Mouse (Mus musculus) stomach, embryonic 16.5 days (tissue): ENCODE results near the gene Wnt9a. TPM values are rescaled to one million over a fixed set of nuclear protein-coding genes. Genes with fewer than 3 reads are reported as not detected.
"Not testable (repeated sequence)": the region's sequence is repeated elsewhere in the genome, so short reads cannot be mapped to it uniquely, and the experiment has no call there.

Experiments used
- ATAC-seq: fragments of 200-750 bp; cut with Nextera tagmentation; 2 replicates; pipeline ENCODE4 v1.8.0; 2017; ENCODE audit warnings: moderate number of reproducible peaks, moderate TSS enrichment; ENCODE audit not compliant: insufficient read depth, low FRiP score
- H3K27ac ChIP-seq: fragments of 300-500 bp; sonication (generic); 2 replicates; pipeline ENCODE4 v1.5.1; 2014; ENCODE audit warnings: low read length
- H3K27me3 ChIP-seq: fragments of 300-500 bp; sonication (generic); 2 replicates; pipeline ENCODE4 v1.6.1; 2014; ENCODE audit warnings: low read length, control low read depth, mixed read lengths; ENCODE audit not compliant: control insufficient read depth, insufficient read depth
- H3K36me3 ChIP-seq: fragments of 300-500 bp; sonication (generic); 2 replicates; pipeline ENCODE4 v1.6.1; 2014; ENCODE audit warnings: low read length; ENCODE audit not compliant: control insufficient read depth, insufficient read depth
- H3K4me1 ChIP-seq: fragments of 300-500 bp; sonication (generic); 2 replicates; pipeline ENCODE4 v1.6.1; 2014; ENCODE audit warnings: low read length, control low read depth, mixed read lengths; ENCODE audit not compliant: control insufficient read depth, insufficient read depth
- H3K4me2 ChIP-seq: fragments of 300-500 bp; sonication (generic); 2 replicates; pipeline ENCODE4 v1.6.1; 2014; ENCODE audit warnings: low read depth, low read length, mixed read lengths
- H3K4me3 ChIP-seq: fragments of 300-500 bp; sonication (generic); replicated peaks from 2 replicates; pipeline ENCODE4 v1.5.1; 2014; ENCODE audit warnings: mild to moderate bottlenecking, low read length
- H3K9ac ChIP-seq: fragments of 300-500 bp; sonication (generic); 2 replicates; pipeline ENCODE4 v1.6.1; 2014; ENCODE audit warnings: low read length
- H3K9me3 ChIP-seq: fragments of 300-500 bp; sonication (generic); replicated peaks from 2 replicates; pipeline ENCODE4 v1.6.1; 2016; ENCODE audit warnings: low read length, control low read depth; ENCODE audit not compliant: control insufficient read depth
- WGBS: fragments of 180-500 bp; shearing (Covaris S2); extraction: QIAGEN DNeasy Blood & Tissue Kit; methylation state at CpG from one replicate; pipeline ENCODE4 v1.1.7; 2014; 5-methylcytosine and 5-hydroxymethylcytosine counted together
- polyA plus RNA-seq: library from polyadenylated mRNA; unstranded; fragments of >200 nt; fragmentation: Nextera tagmentation; extraction: Ambion mirVana; gene quantifications from 2 replicates; pipeline ENCODE4 v1.2.1, GENCODE M21; 2015

The Wnt9a gene
- polyA plus RNA-seq, 1 experiment from 2014 or later, result 5.8 TPM

- peak overlapping the region; percentile 98 for H3K27ac ChIP-seq
- H3K27me3 ChIP-seq, result no peaks in the 10 kb centered on the region
- H3K4me2 ChIP-seq, result no peak overlapping the region
- H3K9ac ChIP-seq, result peak overlapping the region; percentile 61
- peaks cover 19% of the 10 kb centered on the region for H3K4me1 ChIP-seq
- H3K4me3 ChIP-seq, result no peak overlapping the region
- peak; percentile 79 for ATAC-seq
- no peaks in the 10 kb centered on the region for H3K9me3 ChIP-seq
- 27% methylated on average over 3 of the region's 3 CpGs for WGBS
- H3K36me3 ChIP-seq, result no peaks in the 10 kb centered on the region
These were observed 57.7 kb downstream of the Wnt9a start for GRCm38 (mm10) chr11:59364417-59364816.

DNA sequence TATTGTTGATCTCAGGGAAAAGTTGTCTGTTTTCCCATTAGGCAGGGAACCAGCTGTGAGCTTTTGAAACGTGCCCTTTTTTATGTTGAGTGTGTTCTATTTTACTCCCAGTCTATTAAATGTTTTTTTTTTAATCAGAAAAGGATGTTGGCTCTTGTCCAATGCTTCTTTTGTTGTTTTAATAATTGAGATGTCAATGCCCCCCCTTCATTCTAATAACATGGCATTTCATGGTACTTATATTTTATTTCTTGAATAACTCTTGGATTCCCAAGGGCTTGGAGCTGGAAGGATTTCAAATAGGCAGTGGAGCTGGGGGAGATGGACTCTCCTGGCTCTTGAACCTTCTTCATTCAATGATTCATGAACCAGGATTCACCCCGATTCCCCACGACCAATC is 59.3 kb downstream of the Wnt9a start:
- no peak overlapping the region for H3K9ac ChIP-seq
- no peaks in the 10 kb centered on the region for H3K27me3 ChIP-seq
- peak overlapping the region; percentile 98; the same call in 1 of the 2 replicates for H3K27ac ChIP-seq
- H3K4me2 ChIP-seq, result no peak overlapping the region
- ATAC-seq, result no peak
- H3K4me3 ChIP-seq, result no peak overlapping the region
- 71% methylated on average over 3 of the region's 3 CpGs for WGBS
- H3K4me1 ChIP-seq, result peaks cover 19% of the 10 kb centered on the region
- no peaks in the 10 kb centered on the region for H3K36me3 ChIP-seq
- no peaks in the 10 kb centered on the region for H3K9me3 ChIP-seq

DNA sequence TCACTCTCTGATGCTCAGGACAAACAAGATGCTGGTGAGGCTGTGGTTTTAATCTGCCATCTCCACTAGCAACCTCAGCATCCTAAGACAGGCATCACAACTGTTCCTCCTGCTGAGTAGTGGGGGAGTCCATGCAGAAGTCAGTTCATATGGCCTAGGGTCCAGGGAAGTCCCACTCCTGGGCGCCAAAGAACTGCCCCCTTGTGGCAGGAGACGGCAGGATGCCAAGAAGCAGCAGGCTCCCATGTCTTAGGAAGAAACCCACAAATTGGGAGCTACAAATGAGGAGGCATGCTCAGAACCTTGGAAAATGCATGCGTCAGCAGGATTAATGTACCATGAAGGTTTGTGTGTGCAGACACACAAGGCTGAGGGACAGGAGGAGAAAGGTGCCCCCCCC is 59.9 kb downstream of the Wnt9a start:
- Histone ChIP-seq H3K4me2 (no peak overlapping the region), H3K27ac (0 out of 2 replicates have a peak overlapping the region, but pooled peaks have one; percentile 28), H3K27me3 (no peaks in the 10 kb centered on the region), H3K4me3 (no peak overlapping the region), H3K4me1 (peaks cover 19% of the 10 kb centered on the region), H3K36me3 (no peaks in the 10 kb centered on the region), H3K9ac (no peak overlapping the region), H3K9me3 (no peaks in the 10 kb centered on the region)
- 24% methylated on average over 3 of the region's 3 CpGs for WGBS
- ATAC-seq, result no peak

- 76% methylated on average over 4 of the region's 4 CpGs for WGBS
- H3K36me3 ChIP-seq, ATAC-seq, H3K27ac ChIP-seq, H3K4me2 ChIP-seq, H3K4me3 ChIP-seq, H3K9ac ChIP-seq, H3K9me3 ChIP-seq, H3K27me3 ChIP-seq: not testable (repeated sequence)
- peaks cover 19% of the 10 kb centered on the region for H3K4me1 ChIP-seq
These were observed 61.2 kb downstream of the Wnt9a start for GRCm38 (mm10) chr11:59367955-59368354.

- H3K36me3 ChIP-seq, result no peaks in the 10 kb centered on the region
- 76% methylated on average over 11 of the region's 11 CpGs for WGBS
- H3K4me2 ChIP-seq, result no peak overlapping the region
- no peaks in the 10 kb centered on the region for H3K9me3 ChIP-seq
- peaks cover 8% of the 10 kb centered on the region; the same call in 1 of the 2 replicates for H3K4me1 ChIP-seq
- no peak for ATAC-seq
- H3K27me3 ChIP-seq, result no peaks in the 10 kb centered on the region
- no peak overlapping the region for H3K4me3 ChIP-seq
- H3K9ac ChIP-seq, result no peak overlapping the region
- H3K27ac ChIP-seq, result no peak overlapping the region
These were observed 63.1 kb downstream of the Wnt9a start for GRCm38 (mm10) chr11:59369848-59370247.

- ATAC-seq, result no peak
- Histone ChIP-seq H3K27me3 (no peaks in the 10 kb centered on the region), H3K36me3 (no peaks in the 10 kb centered on the region), H3K9me3 (no peaks in the 10 kb centered on the region), H3K9ac (no peak within 1 kb of the TSS), H3K4me2 (no peak within 1 kb of the TSS), H3K27ac (no peak within 1 kb of the TSS), H3K4me1 (no peaks in the 10 kb centered on the region), H3K4me3 (no peak within 1 kb of the TSS)
- 75% methylated on average over 16 of the region's 16 CpGs for WGBS
These were observed 68.7 kb downstream of the Wnt9a start, which contains the start of gene Prss38 for GRCm38 (mm10) chr11:59375475-59375874. Prss38 (minus strand) TSS chr11:59375657.

- WGBS, result 70% methylated on average over 3 of the region's 3 CpGs
- H3K4me3 ChIP-seq, result no peak overlapping the region
- no peak overlapping the region for H3K4me2 ChIP-seq
- H3K36me3 ChIP-seq, result no peaks in the 10 kb centered on the region
- H3K27ac ChIP-seq, result no peak overlapping the region
- no peaks in the 10 kb centered on the region for H3K27me3 ChIP-seq
- no peak for ATAC-seq
- no peak overlapping the region for H3K9ac ChIP-seq
- no peaks in the 10 kb centered on the region for H3K4me1 ChIP-seq
- H3K9me3 ChIP-seq, result no peaks in the 10 kb centered on the region
These were observed 71.3 kb downstream of the Wnt9a start for GRCm38 (mm10) chr11:59377999-59378398.

DNA sequence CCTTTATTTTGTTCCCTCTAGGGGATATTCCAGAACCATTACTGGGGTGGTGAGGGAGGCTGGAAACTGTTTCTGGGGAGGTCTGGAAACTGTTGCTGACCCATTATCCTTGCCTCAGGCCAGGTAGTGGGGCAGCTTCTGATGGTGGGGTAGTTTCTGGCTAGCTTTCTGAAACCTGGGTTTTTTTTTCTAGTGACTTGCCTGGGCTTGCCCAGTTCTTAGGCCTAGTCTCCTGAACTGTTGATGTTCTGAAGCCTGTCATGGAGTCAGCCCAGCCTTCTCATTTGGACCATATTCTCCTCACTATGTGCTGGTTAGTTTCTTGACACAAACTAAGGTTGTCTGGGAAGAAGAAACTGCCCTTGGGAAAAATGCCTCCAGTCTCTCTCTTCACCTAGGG is 72.8 kb downstream of the Wnt9a start:
- Histone ChIP-seq H3K9me3 (no peaks in the 10 kb centered on the region), H3K36me3 (no peaks in the 10 kb centered on the region), H3K4me3 (no peak overlapping the region), H3K27me3 (no peaks in the 10 kb centered on the region), H3K4me1 (peaks cover 5% of the 10 kb centered on the region), H3K4me2 (no peak overlapping the region), H3K9ac (no peak overlapping the region), H3K27ac (no peak overlapping the region)
- ATAC-seq, result no peak
